Mouse (Mus musculus) thymus, postnatal 14 days (tissue): ENCODE measurements around the gene Cfap97.
A peak's percentile ranks its signal among the peaks of the same experiment; 100 is the strongest.
"Not testable (repeated sequence)": the region's sequence is repeated elsewhere in the genome, so short reads cannot be mapped to it uniquely, and the experiment has no call there.

Experiments
- DNase-seq: peaks from one replicate; pipeline ENCODE4 v3.0.0; 2021

Cfap97 gene

DNA sequence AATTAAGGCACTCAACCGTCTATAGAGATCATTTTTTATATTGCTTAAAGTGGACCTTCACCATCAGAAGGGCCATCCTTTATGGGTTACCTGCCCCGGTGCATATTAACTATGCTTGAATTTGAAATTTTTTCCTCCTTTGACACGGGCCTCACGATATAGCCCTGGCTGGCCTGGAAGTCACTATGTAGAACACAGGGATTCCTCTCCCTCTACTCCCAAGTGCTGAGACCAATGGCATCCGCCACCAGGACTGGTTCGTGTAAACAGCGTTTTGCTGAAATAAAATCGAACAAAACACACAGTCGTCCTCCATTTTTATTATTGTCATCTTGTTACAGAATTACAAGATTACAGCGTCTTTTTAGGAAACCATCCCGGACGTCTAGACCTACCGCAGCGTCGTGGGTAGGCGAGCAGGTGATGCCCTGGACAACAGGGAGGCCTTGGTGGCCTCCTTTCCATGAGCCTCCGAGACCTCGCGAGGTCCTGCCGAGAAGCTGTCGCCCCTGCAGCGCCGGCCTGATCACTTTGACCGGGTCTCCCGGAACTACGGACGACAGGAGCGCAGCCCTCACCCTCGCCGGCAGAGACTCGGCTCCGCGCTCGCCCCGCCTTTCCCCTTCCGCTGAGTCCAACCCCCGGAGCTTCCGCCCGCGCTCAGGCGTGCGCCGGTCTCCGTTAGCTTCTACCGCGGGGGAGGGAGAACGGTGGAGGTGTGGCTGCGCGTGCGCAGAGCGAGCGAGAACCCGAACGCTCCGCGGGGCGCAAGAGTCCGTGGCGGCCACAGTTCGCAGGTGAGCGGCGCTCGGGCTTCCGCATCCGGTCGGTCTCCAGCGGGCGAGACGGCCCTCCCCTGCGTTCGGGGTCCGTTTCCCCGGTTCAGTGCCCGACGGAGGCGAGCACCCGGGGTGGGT, 11.6 kb downstream of the Cfap97 start:
- peak; percentile 98 for DNase-seq

DNA sequence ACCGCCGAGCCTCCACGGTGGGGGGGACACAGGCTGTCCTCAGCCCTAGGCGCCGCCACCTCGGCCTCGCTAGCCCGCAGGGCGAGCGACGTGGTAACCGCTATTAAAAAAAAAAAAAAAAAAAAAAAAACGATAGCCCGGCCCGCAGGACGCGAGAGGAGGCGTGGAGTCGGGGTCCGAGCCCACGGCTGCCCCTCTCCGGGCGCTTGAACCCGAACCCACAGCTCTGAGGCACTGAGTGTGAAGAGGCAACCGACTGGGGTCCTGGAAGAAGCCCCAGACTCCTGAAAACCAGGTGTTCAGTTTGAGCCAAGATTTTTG, 12.3 kb downstream of the Cfap97 start:
- DNase-seq: no peak

DNA sequence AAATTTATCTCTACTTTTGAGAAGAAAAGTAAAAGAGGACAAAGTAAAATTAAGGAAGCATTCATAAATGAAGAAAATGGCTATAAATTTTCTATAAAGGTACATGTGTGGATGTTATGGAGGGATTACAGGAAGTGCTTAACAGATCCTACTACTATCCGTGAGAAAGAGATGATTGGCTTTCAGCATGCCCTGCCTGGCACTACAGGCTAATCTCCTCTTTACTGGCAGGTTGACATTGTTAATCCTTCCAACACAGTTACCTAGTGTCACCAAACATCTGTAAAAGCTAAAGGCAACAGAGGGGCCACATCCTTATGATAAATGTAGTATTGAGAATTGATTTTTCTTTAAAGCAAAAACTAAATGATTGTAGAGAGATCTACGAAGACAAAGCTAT, 22.1 kb downstream of the Cfap97 start:
- DNase-seq: no peak

DNA sequence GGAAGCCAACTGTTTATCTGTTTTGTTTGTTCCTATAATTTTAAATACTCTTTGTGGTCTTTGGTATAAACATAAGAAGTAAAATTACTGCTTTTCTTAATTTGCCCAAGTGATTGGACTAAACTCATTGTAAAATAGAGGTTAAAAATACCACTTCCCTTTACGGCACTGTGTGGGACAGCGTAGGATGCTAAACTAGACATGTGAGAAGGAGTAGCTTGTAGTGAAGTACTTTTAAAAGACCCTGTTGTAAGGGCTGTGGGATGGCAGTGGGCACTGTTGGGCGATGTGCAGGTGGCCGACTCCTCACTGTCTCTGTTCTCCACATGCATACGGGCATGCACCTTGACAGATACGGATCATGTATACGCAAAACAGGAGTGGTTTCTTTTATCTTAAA, 28.6 kb downstream of the Cfap97 start:
- DNase-seq: no peak

DNA sequence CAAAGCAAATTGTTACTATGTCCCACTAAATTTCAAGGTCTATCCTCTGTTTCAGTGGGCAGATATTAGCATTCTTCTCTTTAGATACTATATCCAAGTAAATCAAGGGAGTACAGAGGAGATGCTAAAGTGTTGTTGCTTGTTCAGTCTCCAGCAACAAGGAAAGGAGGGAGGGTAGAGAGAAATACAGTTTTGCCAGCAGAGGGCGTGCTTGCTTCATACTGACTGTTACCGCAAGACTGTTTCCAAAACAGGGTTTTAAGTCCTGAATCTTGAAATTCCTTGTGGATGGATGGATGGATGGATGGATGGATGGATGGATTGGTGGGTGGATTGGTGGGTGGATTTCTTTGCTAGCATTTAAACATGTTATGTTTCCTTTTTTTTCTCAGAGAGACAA, 33.8 kb downstream of the Cfap97 start:
- DNase-seq: peak; percentile 61

DNA sequence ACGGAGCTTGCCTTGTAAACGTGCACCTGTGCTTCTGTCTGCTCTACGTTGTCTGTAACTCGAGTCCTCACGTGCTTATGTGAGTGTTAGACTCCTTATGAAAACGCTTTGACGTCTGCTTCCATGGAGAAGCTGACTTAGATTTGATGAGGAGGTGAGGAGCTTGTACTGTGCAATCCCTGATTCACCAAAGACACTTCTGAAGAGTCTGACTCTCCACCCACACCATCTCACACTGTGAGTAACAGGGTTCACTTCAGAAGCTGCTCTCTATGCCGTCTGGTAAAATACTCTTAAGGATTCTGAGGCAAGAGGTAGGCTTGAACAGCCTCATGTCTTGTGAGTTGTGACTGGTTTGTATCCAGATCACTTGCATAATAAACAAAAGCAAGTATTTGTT, 41.5 kb downstream of the Cfap97 start:
- no peak for DNase-seq

DNA sequence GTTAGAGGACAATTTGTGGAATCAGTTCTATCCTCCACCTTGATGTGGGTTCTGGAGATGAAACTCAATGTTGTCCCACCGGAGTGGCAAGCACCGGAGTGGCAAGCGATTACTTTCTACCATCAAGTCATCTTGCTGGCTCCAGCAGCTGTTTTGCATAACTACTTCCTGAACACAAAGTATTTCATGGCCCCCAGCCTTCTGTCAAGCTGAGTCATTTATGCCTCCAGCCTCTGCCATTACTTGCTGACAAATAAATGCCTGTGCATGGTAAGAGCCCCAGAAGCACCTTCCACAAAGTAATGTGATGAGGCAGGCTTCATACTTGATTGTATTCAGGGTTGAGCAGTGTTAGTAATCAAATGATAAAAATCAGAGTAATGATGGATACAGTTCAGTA, 45.3 kb downstream of the Cfap97 start:
- no peak for DNase-seq

DNA sequence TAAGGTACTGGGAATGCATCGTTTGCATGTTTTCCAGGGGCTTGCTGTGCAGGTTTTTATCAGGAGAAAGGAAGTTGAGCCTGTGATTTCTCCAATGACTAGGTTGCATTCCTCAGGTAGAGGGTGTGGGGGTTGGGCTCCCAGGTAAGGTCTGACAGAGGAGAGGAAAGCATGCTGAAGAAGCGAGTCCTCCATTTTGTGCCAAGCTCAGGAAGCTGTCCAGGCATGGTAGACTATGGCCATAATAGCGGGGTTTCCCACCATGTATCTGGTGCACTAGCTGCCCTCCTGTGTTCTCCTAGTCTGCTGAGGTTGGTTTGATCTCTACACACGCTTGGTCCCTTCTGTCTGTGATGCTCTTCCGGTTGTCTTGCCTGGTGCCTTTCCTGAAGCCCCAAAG, 46.1 kb downstream of the Cfap97 start:
- no peak for DNase-seq

DNA sequence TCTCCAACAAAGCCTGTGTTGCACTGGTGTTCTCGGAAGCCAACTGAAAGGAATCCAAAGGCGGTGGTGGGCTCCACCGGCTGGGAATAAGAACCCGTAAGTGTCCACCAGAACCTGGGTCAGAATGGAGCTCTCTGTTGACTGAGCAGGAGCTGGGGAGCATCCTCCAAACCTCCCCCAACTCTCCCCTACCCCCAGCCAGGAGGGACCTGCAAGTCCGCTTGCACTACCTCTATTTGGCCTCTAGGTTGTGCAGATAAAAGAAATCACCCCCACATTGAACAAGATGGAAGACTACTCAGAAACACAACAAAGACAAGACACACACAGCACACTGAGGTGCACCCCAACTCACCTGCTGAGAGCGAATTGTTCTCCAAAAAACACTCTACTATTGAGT, 50.8 kb downstream of the Cfap97 start:
- DNase-seq: peak; percentile 30

DNA sequence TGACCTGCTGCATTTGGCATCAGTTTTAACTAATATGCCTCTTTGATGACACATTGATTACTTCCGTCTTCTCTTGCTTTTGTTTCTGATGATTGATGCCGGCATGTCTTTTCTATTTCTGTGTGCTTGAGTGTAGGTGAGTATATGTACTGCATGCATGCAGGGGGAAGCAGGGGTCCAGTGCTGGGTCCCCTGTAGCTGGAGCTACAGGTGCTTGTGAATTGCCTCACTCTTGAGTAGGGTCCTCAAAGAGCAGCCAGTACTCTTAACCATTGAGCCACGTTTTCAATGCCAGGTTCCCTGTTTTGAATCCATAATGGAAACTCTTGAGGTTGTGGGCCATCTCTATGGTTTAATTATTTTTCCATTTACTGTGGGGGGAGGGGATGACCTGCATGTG, 52.7 kb downstream of the Cfap97 start:
- DNase-seq: no peak

DNA sequence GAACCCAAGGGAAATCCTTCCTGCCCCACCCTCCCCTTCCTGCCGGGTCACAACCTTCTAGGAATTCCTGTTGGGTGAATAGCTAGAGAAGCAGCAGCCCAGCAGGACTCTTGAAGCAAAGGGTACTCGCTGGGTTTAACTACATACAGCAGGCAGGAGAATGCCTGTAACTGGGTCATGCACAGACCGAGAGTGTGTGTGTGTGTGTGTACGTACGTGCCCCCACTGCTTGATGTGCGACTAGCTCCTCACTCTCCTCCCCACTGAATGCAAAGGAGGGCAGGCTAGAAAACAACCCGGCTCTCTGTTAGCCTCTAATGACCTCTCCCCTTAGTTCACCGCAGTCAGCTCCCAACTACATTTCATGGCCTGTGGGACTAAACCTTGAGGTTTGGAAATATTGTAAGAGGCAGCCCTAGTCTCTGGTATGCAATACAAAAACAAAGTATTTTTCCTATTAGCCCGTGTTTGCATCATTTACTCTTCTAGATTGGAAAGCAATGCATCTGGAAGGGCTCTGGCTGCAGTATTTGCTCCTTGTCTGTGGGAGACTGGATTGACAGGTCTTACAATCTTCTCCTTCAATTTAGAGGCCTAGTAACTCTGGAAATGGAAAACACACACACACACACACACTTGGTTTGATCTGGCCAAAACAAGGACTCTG, 53.5 kb downstream of the Cfap97 start:
- no peak for DNase-seq

DNA sequence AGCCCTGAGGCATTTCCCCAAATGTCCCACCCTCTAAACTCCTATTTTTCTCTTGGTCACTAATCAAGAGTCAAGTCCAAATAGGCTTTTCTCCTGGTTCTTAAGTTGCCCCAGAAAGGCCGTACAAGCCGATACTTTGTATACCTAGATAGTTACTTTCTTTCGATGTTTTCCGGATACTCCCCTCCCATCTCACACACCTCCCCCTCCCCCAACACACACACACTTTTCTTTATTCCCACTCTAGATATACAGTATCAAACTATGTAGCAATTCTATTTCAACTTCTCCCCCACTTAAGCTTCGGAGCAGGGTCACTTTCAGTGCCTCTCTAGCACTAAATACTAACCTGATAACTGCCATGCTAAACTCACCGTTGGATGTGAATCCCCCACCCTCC, 54.5 kb downstream of the Cfap97 start:
- no peak for DNase-seq

DNA sequence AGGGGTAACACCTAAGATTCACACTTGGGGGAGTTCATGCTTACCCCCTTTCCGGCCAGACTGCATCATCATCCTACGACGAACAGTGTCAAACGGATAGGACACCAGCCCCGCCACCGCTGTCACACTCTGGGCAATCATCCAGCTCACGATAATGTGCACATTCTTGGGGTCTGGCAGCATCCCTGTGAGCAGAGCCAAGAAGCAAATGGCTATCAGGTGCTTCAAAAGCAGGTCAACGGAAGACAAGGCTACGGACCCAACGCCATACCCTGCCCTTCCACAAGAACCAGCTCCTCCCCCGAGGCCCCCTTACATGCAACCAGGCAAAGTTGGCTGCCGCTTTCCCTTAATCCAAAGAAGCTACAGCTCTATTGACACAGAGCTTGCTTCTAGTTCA, 56.8 kb downstream of the Cfap97 start:
- DNase-seq: no peak

DNA sequence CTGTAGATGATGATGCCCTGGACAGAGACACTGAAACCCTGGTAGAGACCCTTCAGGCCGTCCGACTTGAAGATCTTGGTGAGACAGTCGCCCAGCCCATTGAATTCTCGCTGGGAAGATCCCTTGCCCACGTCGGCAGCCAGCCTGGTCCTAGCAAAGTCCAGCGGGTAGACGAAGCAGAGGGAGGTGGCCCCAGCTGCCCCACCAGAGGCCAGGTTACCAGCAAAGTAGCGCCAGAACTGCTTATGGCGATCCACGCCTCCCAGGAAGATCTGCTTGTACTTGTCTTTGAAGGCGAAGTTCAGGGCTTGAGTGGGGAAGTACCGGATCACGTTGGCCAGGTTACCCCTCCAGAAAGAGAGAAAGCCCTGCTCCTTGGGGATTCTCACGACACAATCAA, 57.5 kb downstream of the Cfap97 start:
- peak; percentile 13 for DNase-seq

DNA sequence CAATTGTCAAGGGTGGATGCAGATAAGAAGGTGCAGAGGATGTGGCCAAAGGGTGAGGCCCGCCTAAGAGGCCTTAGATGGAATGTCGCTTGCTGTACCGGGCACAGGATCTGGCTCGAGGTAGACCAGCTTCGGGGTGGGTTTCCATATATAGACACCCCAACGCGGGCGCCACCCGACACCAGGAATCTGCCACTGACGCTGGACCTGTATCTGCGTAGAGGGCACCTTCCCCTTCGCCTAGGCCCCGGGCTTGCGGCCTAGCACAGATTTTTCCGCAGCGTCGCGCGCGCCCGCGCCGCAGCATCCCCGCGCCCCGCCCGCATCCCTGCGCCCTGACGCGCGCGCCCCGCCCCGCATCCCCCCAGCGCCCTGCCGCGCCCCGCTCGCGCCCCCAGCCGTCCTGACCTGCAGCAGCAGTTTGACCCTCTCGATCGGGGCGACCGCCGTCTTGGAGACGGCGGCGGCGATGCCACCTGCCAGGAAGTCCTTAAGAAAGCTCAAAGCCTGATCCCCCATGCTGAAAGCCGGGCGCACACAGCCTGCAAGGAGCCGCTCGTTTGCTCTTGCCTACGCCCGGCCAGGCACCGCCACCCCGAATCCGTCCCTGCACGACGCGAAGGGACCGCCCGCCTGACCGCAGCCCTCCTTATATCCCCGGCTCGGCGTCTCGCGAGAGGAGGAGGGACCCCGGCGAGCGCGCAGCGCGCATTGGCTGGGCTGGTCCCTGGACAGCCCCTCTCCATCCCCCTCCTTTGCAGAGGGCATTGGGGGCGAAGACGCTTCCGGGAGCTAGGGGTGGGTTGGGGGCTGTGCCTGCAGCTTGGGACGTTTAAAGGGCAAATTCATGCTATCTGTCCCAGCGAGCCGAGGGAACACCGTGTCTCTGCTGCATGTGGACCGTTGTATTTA, 59.1 kb downstream of the Cfap97 start, which contains the start of gene Slc25a4:
Gene Slc25a4 (minus strand): TSS at position 881 of the 912 bp plus-strand sequence.
- DNase-seq: peak; percentile 97

DNA sequence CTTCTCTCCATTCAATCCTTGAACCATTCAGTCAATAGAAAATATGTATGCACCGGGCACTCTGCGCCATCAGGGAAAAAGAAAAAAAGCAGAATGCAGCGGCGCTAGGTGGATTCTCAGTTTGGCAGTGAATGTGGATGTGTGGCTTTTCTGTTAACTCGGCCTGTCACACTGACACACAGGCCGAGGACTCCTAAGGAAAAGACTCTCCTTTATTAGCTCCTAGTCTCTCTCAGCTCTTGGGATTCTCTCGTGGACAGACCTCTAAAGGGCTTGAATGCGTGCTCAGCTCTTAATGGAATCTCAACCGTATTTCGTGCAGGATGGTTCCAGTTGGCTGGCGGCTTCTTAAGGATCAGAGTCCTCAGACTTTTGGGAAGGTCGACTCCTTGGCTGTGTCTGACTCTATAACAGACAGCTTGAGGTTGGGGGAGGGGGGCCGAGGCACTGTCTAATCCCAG, 60.1 kb downstream of the Cfap97 start:
- peak; percentile 12 for DNase-seq

DNA sequence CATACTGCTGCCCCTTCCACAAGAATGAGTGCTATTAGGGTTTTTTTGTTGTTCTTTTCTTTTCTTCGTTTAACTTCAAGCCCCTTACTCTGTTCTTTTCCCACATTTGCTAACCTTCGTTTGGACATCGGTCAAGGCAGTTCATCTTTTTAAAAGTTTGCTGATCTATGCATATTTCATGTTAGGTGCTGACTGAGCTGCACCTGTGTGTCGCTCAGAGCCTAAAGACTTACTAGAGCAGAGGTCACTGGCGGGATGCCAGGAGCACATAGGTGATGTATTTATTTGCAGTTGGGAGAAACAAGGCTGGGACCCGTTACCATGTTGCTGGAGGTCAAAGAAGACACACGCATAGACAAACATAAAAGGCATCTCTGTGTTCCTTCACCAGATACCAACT, 60.6 kb downstream of the Cfap97 start:
- DNase-seq: no peak

DNA sequence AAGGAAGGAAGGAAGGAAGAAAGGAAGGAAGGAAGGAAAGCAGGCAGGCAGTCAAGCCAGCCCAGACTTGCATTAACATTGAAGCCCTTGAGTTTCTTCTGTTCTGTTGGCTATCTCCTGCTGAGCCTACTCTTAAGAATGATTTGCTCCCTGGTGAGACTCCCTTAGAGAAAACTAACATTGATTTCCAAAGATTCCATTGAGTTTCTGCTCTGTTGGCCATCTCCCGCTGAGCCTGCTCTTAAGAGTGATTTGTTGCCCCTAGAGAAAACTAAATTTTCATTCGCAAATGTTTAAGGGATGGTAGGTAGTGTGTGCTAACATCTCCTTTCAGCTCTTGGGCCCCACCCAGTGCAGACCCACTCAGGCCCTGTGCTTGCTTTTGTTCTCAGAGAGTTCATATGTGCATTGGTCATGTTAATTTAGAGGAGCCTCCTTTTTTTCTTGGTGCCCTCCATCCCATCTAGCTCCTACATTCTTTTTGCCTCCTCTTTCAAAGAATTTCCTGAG, 62.5 kb downstream of the Cfap97 start:
- DNase-seq: no peak

DNA sequence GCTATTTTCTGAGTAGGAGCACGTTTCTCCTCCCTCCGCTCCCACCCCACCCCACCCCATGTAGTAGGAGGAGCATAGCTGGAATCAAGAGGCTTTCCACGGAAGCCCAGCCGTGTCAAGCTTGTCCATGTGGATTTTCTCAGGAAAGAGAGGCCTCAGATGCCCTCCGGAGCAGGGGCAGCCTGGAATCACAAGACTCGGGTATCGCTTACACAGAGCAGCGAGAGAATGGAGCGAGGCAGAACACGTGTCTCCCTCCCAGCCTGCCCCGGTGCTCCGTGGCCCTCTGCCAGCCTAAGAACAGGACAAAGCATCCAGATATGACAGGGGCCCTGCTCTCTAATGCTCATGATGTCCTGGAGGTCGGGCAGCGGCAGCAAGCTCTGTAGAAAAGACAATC, 65.3 kb downstream of the Cfap97 start:
- no peak for DNase-seq

DNA sequence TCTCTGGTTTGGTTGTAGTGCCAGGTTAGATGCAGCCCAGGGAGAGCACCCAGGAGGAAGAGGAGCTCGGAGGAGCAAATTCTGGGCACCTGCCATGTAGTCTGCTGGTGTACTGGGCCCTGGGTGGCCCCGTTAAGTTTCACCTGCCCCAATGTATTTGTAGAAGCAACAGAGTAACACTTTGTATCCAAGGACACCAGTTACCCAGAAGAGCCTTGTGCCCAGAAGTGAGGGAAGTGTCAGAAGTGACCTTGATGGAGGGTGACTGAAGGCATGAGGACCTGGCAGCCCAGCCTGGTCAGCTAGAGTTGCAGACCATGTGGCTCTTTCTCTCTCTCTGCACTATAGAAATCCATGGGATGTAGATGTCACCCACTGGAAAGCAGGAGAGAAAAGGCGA, 69.0 kb downstream of the Cfap97 start:
- DNase-seq: no peak

DNA sequence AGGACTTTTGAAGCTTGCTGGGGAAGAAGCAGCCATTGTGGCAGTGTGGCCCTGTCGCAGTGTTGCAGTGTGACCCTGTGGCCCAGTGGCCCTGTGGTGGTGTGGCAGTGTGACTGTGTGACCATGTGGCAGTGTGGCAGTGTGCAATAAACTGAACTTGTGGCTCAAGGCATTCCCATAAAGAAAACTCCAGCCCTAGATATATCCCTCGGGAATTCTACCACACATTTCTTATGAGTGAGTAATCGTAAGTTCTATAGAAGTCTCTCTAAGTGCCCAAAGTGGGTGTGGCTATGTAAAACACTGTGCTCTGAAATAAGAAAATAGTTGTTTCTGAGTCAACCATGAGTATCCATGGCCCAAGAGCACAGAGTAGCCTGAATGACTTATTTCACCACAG, 73.9 kb downstream of the Cfap97 start:
- DNase-seq: no peak

DNA sequence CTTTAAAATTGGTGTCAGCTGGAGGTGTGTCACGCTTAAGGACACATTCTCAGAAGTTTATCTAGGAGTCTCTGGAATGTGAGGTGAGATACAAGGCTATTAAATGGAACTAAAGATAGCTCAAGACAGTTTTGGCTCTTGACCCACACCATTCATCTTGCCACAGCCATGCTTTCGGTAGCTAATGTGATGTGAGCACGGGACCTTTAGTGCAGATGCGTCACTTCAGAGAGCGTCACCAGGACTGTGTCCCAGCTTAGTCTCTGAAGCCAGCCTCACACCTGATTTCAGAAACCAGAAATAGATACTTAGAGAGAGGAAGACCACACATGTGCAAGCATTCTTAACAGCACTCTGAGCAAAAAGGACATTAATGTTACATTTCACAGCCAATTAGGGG, 75.1 kb downstream of the Cfap97 start:
- no peak for DNase-seq

DNA sequence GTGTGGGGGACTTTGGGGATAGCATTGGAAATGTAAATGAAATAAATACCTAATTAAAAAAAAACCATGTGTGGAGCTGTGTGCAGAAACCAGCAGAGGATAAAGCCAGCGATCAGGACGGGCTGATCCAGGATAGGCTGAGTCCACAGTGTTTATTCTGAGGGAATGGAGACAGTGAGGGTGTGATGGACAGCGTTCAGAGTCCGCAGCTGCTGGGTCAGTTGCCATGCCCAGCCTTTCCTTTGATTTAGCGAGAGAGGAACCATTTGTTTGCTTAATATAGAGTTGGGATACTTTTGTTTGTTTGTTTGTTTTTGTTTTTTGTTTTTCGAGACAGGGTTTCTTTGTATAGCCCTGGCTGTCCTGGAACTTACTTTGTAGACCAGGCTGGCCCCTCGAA, 80.4 kb downstream of the Cfap97 start:
- not testable (repeated sequence) for DNase-seq
